Mouse (Mus musculus) neural tube, embryonic 12.5 days (tissue): ENCODE measurements around the gene Gm28053. TPM values are rescaled to one million over a fixed set of nuclear protein-coding genes. Genes with fewer than 3 reads are reported as not detected.

Source experiments
- ATAC-seq: fragments of 200-750 bp; cut with Nextera tagmentation; 2 replicates; pipeline ENCODE4 v1.8.0; 2017; ENCODE audit warnings: low read depth, mild to moderate bottlenecking, moderate TSS enrichment, moderate library complexity; ENCODE audit not compliant: low FRiP score
- H3K27ac ChIP-seq: fragments of 300-500 bp; sonication (generic); 2 replicates; pipeline ENCODE4 v1.5.1; 2016
- H3K27me3 ChIP-seq: fragments of 300-500 bp; sonication (generic); replicated peaks from 2 replicates; pipeline ENCODE4 v1.6.1; 2016; ENCODE audit warnings: mild to moderate bottlenecking
- H3K36me3 ChIP-seq: fragments of 300-500 bp; sonication (generic); 2 replicates; pipeline ENCODE4 v1.6.1; 2016; ENCODE audit warnings: mild to moderate bottlenecking
- H3K4me1 ChIP-seq: fragments of 300-500 bp; sonication (generic); 2 replicates; pipeline ENCODE4 v1.6.1; 2016
- H3K4me2 ChIP-seq: fragments of 300-500 bp; sonication (generic); replicated peaks from 2 replicates; pipeline ENCODE4 v1.6.1; 2016; ENCODE audit warnings: mild to moderate bottlenecking
- H3K4me3 ChIP-seq: fragments of 300-500 bp; sonication (generic); 2 replicates; pipeline ENCODE4 v1.5.1; 2016
- H3K9ac ChIP-seq: fragments of 300-500 bp; sonication (generic); 2 replicates; pipeline ENCODE4 v1.6.1; 2016; ENCODE audit warnings: mild to moderate bottlenecking
- H3K9me3 ChIP-seq: fragments of 300-500 bp; sonication (generic); 2 replicates; pipeline ENCODE4 v1.6.1; 2016; ENCODE audit warnings: mild to moderate bottlenecking
- WGBS: fragments of 180-500 bp; shearing (Covaris S2); methylation state at CpG from one replicate; pipeline ENCODE4 v1.1.7; 2016; 5-methylcytosine and 5-hydroxymethylcytosine counted together
- polyA plus RNA-seq: library from polyadenylated mRNA; unstranded; fragments of >200 nt; fragmentation: Nextera tagmentation; extraction: Ambion mirVana; gene quantifications from 2 replicates; pipeline ENCODE4 v1.2.1, GENCODE M21; 2016

Gene Gm28053
- polyA plus RNA-seq, 1 experiment from 2014 or later = 0.70 TPM

- no peaks in the 10 kb centered on the region for H3K9me3 ChIP-seq
- peaks cover 14% of the 10 kb centered on the region for H3K27me3 ChIP-seq
- no peak overlapping the region for H3K9ac ChIP-seq
- ATAC-seq = no peak
- no peaks in the 10 kb centered on the region for H3K36me3 ChIP-seq
- H3K4me2 ChIP-seq = no peak overlapping the region
- peaks cover 7% of the 10 kb centered on the region for H3K4me1 ChIP-seq
- H3K27ac ChIP-seq = no peak overlapping the region
- no peak overlapping the region for H3K4me3 ChIP-seq
- WGBS = 77% methylated on average over 7 of the region's 7 CpGs
Observed at GRCm38 (mm10) chr6:48747091-48747966, 28.9 kb downstream of the Gm28053 start.

DNA sequence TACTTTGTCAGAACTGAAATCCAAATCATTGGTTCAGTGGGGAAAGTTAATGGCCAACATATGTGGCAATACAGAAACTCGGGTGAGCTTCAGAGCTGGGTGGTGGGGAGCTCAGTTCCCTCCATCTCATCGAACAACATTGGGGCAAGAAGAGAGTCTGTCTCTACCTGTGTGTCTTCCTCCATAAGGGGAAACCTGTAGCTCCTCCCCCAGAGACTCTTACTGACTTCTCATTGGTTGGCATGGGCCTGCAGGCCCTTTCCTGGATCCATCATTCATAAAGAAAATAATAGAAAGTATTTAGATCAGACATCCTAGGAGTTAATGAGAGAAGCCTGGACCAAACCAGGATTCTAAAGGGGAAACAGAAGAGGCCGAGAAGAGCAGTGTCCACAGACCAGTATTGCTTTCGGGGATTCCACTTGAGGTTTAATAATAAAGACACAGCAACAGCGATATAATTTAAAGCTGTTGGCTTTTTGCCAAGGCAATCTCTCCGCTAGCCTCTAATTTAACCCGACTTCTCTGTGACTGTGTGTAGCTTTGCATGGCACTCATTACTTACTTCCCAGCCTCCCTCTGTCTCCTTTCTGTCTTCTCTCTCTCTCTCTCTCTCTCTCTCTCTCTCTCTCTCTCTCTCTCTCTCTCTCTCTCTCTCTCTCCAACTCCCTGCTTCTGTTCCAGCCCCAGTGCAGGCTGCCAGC, 45.3 kb downstream of the Gm28053 start:
- ATAC-seq = no peak
- Histone ChIP-seq H3K4me3 (no peak overlapping the region), H3K27me3 (no peaks in the 10 kb centered on the region), H3K4me1 (no peaks in the 10 kb centered on the region), H3K27ac (no peak overlapping the region), H3K36me3 (no peaks in the 10 kb centered on the region), H3K9me3 (0 out of 2 replicates have a peak, but pooled peaks cover 3% of the 10 kb centered on the region), H3K4me2 (no peak overlapping the region), H3K9ac (no peak overlapping the region)
- WGBS = 77% methylated on average over 7 of the region's 7 CpGs

- no peak overlapping the region for H3K4me2 ChIP-seq
- H3K27ac ChIP-seq = no peak overlapping the region
- 93% methylated on average over 10 of the region's 10 CpGs for whole genome bisulfite sequencing
- no peaks in the 10 kb centered on the region for H3K4me1 ChIP-seq
- 0 out of 2 replicates have a peak, but pooled peaks cover 3% of the 10 kb centered on the region for H3K9me3 ChIP-seq
- ATAC-seq = no peak
- no peak overlapping the region for H3K4me3 ChIP-seq
- no peak overlapping the region for H3K9ac ChIP-seq
- no peaks in the 10 kb centered on the region for H3K36me3 ChIP-seq
- H3K27me3 ChIP-seq = no peaks in the 10 kb centered on the region
Observed at GRCm38 (mm10) chr6:48764496-48764895, 46.1 kb downstream of the Gm28053 start.

- Histone ChIP-seq H3K36me3 (no peaks in the 10 kb centered on the region), H3K4me1 (no peaks in the 10 kb centered on the region), H3K4me2 (no peak overlapping the region), H3K9me3 (0 out of 2 replicates have a peak, but pooled peaks cover 3% of the 10 kb centered on the region), H3K9ac (no peak overlapping the region), H3K27ac (no peak overlapping the region), H3K27me3 (no peaks in the 10 kb centered on the region), H3K4me3 (no peak overlapping the region)
- ATAC-seq = no peak
- WGBS = 77% methylated on average over 9 of the region's 9 CpGs
Observed at GRCm38 (mm10) chr6:48768178-48768869, 49.9 kb downstream of the Gm28053 start.

DNA sequence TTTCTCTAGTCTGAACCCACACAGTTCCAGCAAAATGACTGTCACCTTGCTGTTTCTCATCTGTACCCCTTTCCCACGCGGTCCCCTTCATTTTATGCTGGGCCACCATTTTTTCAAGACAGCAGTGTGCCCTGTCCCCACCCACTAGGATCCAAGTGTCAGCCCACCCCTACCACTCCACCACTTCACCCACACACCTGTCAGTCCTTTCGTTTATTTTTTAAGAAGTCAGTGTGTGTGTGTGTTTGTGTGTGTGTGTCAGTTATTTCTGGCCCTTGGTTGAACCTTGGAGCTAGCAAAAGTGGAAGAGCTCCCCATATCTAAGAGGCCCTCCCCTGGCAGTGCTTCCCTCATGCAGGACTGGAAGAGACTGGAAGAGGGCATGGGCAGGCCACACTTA, 50.5 kb downstream of the Gm28053 start:
- no peak for ATAC-seq
- 93% methylated on average over 3 of the region's 3 CpGs for WGBS
- no peak overlapping the region for H3K4me2 ChIP-seq

DNA sequence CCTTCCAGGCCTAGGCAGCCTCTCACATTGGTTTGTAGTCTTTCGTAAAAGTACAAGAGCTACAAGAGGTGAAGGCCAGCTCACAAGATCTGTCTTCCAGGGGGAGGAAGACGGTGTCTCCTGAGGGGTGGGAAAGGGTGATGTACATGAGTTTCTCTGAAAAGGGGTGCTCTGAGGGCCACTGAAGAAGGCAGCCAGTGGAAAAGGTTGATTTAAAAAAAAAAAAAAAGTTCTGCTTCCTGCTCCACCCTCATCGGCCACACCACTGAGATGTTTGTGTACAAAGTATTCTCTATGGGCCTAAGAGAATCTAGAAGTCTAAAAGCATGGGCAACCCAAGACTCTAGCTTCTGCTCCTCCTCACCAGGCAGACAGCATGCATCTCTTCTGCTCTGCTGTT, 52.3 kb downstream of the Gm28053 start, which contains the start of gene Gimap3:
TSS of gene Gimap3 (minus strand) at position 156 of the 400 bp plus-strand sequence.
- Histone ChIP-seq H3K4me2 (no peak within 1 kb of the TSS), H3K9me3 (no peaks in the 10 kb centered on the region), H3K27me3 (no peaks in the 10 kb centered on the region), H3K9ac (no peak within 1 kb of the TSS), H3K36me3 (no peaks in the 10 kb centered on the region), H3K4me1 (no peaks in the 10 kb centered on the region), H3K4me3 (no peak within 1 kb of the TSS), H3K27ac (no peak within 1 kb of the TSS)
- ATAC-seq = no peak
- WGBS = 89% methylated on average over 3 of the region's 3 CpGs

More for the DNA sequence above, 50.5 kb downstream of the Gm28053 start:
- H3K27me3 ChIP-seq = no peaks in the 10 kb centered on the region
- no peak overlapping the region for H3K9ac ChIP-seq
- H3K4me1 ChIP-seq = no peaks in the 10 kb centered on the region
- no peak overlapping the region for H3K4me3 ChIP-seq
- H3K36me3 ChIP-seq = no peaks in the 10 kb centered on the region
- H3K9me3 ChIP-seq = 0 out of 2 replicates have a peak, but pooled peaks cover 3% of the 10 kb centered on the region
- H3K27ac ChIP-seq = no peak overlapping the region

GRCm38 (mm10) chr6:48772030-48772429, 53.6 kb downstream of the Gm28053 start:
- Histone ChIP-seq H3K4me3 (no peak overlapping the region), H3K27ac (no peak overlapping the region), H3K36me3 (no peaks in the 10 kb centered on the region), H3K9me3 (no peaks in the 10 kb centered on the region), H3K27me3 (no peaks in the 10 kb centered on the region), H3K4me2 (no peak overlapping the region), H3K9ac (no peak overlapping the region), H3K4me1 (no peaks in the 10 kb centered on the region)
- ATAC-seq = 0 out of 2 replicates have a peak, but pooled peaks have one; percentile 44
- 12% methylated on average over 8 of the region's 8 CpGs for WGBS

GRCm38 (mm10) chr6:48784406-48784805, 66.0 kb downstream of the Gm28053 start:
- no peak overlapping the region for H3K9ac ChIP-seq
- WGBS = 90% methylated on average over 1 of the region's 1 CpGs
- no peak overlapping the region for H3K4me3 ChIP-seq
- H3K9me3 ChIP-seq = no peaks in the 10 kb centered on the region
- H3K27me3 ChIP-seq = no peaks in the 10 kb centered on the region
- H3K36me3 ChIP-seq = no peaks in the 10 kb centered on the region
- ATAC-seq = no peak
- no peaks in the 10 kb centered on the region for H3K4me1 ChIP-seq
- H3K4me2 ChIP-seq = no peak overlapping the region
- no peak overlapping the region for H3K27ac ChIP-seq

- Histone ChIP-seq H3K4me2 (no peak overlapping the region), H3K4me3 (no peak overlapping the region), H3K36me3 (no peaks in the 10 kb centered on the region), H3K27me3 (no peaks in the 10 kb centered on the region), H3K27ac (no peak overlapping the region), H3K4me1 (no peaks in the 10 kb centered on the region), H3K9ac (no peak overlapping the region), H3K9me3 (no peaks in the 10 kb centered on the region)
- ATAC-seq = no peak
- WGBS = 70% methylated on average over 1 of the region's 1 CpGs
Observed at GRCm38 (mm10) chr6:48785189-48785588, 66.8 kb downstream of the Gm28053 start.

- Histone ChIP-seq H3K27ac (no peak overlapping the region), H3K27me3 (no peaks in the 10 kb centered on the region), H3K36me3 (no peaks in the 10 kb centered on the region), H3K4me3 (no peak overlapping the region), H3K9ac (no peak overlapping the region), H3K9me3 (no peaks in the 10 kb centered on the region), H3K4me1 (no peaks in the 10 kb centered on the region), H3K4me2 (no peak overlapping the region)
- ATAC-seq = no peak
- 81% methylated on average over 2 of the region's 2 CpGs for WGBS
Observed at GRCm38 (mm10) chr6:48785601-48786000, 67.2 kb downstream of the Gm28053 start.

GRCm38 (mm10) chr6:48787867-48788266, 69.5 kb downstream of the Gm28053 start:
- Histone ChIP-seq H3K9ac (no peak overlapping the region), H3K4me1 (no peaks in the 10 kb centered on the region), H3K9me3 (no peaks in the 10 kb centered on the region), H3K4me3 (no peak overlapping the region), H3K36me3 (no peaks in the 10 kb centered on the region), H3K27me3 (no peaks in the 10 kb centered on the region), H3K27ac (no peak overlapping the region), H3K4me2 (no peak overlapping the region)
- no peak for ATAC-seq
- 83% methylated on average over 2 of the region's 2 CpGs for WGBS

DNA sequence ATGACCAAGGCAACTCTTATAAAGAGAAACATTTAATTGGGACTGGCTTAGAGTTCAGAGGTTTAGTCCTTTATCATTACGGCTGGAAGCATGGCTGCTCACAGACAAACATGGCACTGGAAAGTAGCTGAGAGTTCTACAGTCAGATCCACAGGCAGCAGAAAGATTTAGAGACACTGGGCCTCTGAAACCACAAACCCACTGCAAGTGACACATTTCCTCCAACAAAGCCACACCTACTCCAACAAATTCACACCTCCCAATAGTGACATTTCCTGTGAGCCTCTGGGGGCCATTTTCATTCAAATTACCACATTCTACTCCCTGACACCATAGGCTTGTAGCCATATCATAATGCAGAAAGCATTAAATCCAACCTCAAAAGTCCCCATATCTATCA, 83.5 kb downstream of the Gm28053 start:
- no peak for ATAC-seq
- no peak overlapping the region for H3K4me2 ChIP-seq
- no peaks in the 10 kb centered on the region for H3K27me3 ChIP-seq
- H3K27ac ChIP-seq = no peak overlapping the region
- H3K36me3 ChIP-seq = no peaks in the 10 kb centered on the region
- 94% methylated on average over 1 of the region's 1 CpGs for WGBS
- H3K4me1 ChIP-seq = no peaks in the 10 kb centered on the region
- H3K4me3 ChIP-seq = no peak overlapping the region
- H3K9me3 ChIP-seq = 0 out of 2 replicates have a peak, but pooled peaks cover 4% of the 10 kb centered on the region
- no peak overlapping the region for H3K9ac ChIP-seq
